Mouse (Mus musculus) limb, embryonic 14.5 days (tissue): ENCODE measurements around the gene Rfx2. TPM values are rescaled to one million over a fixed set of nuclear protein-coding genes. Genes with fewer than 3 reads are reported as not detected.

Experiments used
- ATAC-seq: fragments of 200-750 bp; cut with Nextera tagmentation; 2 replicates; pipeline ENCODE4 v1.8.0; 2017; ENCODE audit warnings: low read depth, moderate number of reproducible peaks, moderate TSS enrichment; ENCODE audit not compliant: low FRiP score
- DNase-seq: peaks from one replicate; pipeline ENCODE4 v3.0.0-alpha.2; 2015; ENCODE audit warnings: low spot score
- H3K27ac ChIP-seq: fragments of 300-500 bp; sonication (generic); replicated peaks from 2 replicates; pipeline ENCODE4 v1.5.1; 2014; ENCODE audit warnings: low read depth, mild to moderate bottlenecking, low read length, moderate library complexity, mixed read lengths
- H3K27me3 ChIP-seq: fragments of 300-500 bp; sonication (generic); 2 replicates; pipeline ENCODE4 v1.6.1; 2014; ENCODE audit warnings: low read length, mixed read lengths; ENCODE audit not compliant: control insufficient read depth, insufficient read depth
- H3K36me3 ChIP-seq: fragments of 300-500 bp; sonication (generic); 2 replicates; pipeline ENCODE4 v1.6.1; 2014; ENCODE audit warnings: mild to moderate bottlenecking, low read length, moderate library complexity, mixed read lengths; ENCODE audit not compliant: control insufficient read depth, insufficient read depth
- H3K4me1 ChIP-seq: fragments of 300-500 bp; sonication (generic); 2 replicates; pipeline ENCODE4 v1.6.1; 2014; ENCODE audit warnings: antibody characterized with exemption, low read length, mixed read lengths; ENCODE audit not compliant: control insufficient read depth, insufficient read depth
- H3K4me2 ChIP-seq: fragments of 300-500 bp; sonication (generic); replicated peaks from 2 replicates; pipeline ENCODE4 v1.6.1; 2014; ENCODE audit warnings: low read depth, mild to moderate bottlenecking, low read length, moderate library complexity; ENCODE audit not compliant: severe bottlenecking
- H3K4me3 ChIP-seq: fragments of 300-500 bp; sonication (generic); replicated peaks from 2 replicates; pipeline ENCODE4 v1.5.1; 2014; ENCODE audit warnings: low read length
- H3K9ac ChIP-seq: fragments of 300-500 bp; sonication (generic); 2 replicates; pipeline ENCODE4 v1.6.1; 2014; ENCODE audit warnings: mild to moderate bottlenecking, low read depth, low read length, moderate library complexity; ENCODE audit not compliant: severe bottlenecking
- H3K9me3 ChIP-seq: fragments of 300-500 bp; sonication (generic); 2 replicates; pipeline ENCODE4 v1.6.1; 2016; ENCODE audit warnings: low read length; ENCODE audit not compliant: control insufficient read depth
- POLR2A ChIP-seq: fragments of 200-500 bp; IDR thresholded peaks from 2 replicates; pipeline ENCODE4 v1.8.0; 2012; ENCODE audit warnings: inconsistent platforms, mild to moderate bottlenecking, moderate library complexity, borderline replicate concordance; ENCODE audit not compliant: insufficient read depth, insufficient read length; ENCODE audit errors: extremely low read depth
- WGBS: fragments of 180-500 bp; shearing (Covaris S2); extraction: QIAGEN DNeasy Blood & Tissue Kit; methylation state at CpG from one replicate; pipeline ENCODE4 v1.1.7; 2014; 5-methylcytosine and 5-hydroxymethylcytosine counted together
- polyA plus RNA-seq, 2 experiments: library from polyadenylated mRNA; depleted of rRNA in 1 of 2; stranded (reverse) in 1 of 2; unstranded in 1 of 2; fragments of >200 nt; fragmentation: Nextera tagmentation in 1 of 2; extraction: Ambion mirVana in 1 of 2; gene quantifications; 2 replicates each; pipeline versions ENCODE4 v1.2.1 to v1.2.3; 2012 to 2014

The Rfx2 gene
- polyA plus RNA-seq (2012; rRNA removed): 8.2 and 12.1 TPM in 2 replicates
- polyA plus RNA-seq (2014; fragmentation: Nextera tagmentation; extraction: Ambion mirVana): 4.2 and 4.5 TPM in 2 replicates

DNA sequence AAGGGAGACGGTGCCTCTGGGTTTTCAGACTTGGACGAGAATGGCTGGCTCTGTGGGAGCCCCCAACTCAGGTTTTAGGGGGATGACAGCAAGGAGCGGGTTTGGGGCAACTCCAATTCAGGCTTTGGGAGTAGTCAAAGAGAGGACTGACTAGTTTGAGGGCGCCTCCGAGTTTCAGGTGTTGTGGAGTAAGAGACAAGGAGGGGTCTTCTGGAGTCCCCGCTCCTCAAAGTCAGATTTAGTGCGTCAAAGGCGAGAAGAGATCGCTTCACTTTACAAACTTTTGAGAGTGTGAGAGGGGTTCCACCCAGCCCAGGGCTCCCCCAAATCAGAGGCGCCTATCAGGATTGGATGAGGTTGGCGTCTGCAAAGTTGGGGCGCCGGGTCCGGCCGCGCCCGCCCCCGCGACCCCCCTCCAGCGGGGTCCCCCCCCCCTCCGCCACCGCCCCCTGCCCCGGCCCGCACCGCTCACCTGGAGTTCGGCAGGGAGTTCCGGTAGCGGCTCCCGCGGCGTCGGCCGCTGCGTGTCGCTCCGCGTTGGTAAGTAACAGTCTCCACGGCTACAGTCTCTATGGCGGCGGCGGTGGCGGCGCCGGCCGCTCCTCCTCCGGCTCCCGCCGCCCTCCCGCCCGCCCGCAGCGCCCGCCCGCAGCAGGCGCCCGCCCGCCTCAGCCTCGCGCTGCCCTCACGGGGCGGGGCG, at the start of gene Rfx2:
Gene Rfx2, minus strand, starts transcription at position 603 of the 700 bp plus-strand sequence.
- ATAC-seq (peak; percentile 79; the same call in 1 of the 2 replicates), DNase-seq (peak; percentile 16)
- Histone ChIP-seq H3K9me3 (no peaks in the 10 kb centered on the region), H3K36me3 (no peaks in the 10 kb centered on the region), H3K9ac (peak within 1 kb of the TSS; percentile 52), H3K4me1 (peaks cover 5% of the 10 kb centered on the region; the same call in 1 of the 2 replicates), H3K4me2 (peak within 1 kb of the TSS; percentile 91), H3K27ac (no peak within 1 kb of the TSS), H3K27me3 (peaks cover 13% of the 10 kb centered on the region; the same call in 1 of the 2 replicates), H3K4me3 (peak within 1 kb of the TSS; percentile 61)
- no peak for TF ChIP-seq POLR2A
- 1% methylated on average over 16 of the region's 62 CpGs for WGBS

DNA sequence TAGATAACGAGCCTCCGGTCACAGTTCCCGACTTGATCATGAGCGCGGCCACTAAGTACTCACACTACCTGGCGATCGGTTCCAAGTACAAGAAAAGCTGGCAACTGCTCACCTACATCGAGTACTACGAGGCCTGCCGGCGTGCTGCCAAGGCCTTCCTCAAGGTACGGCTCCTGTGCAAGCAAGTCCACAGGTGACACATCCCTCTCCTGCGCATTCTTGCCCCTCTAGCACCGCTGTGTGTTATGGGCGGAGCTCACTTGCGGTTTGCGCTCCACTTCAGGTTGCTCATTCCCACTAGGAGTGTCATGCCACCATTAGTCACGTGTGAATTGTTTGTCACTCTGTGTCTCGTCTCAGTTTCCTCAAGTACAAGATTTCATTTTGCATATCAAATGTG, 46.6 kb upstream of the Rfx2 start:
- Histone ChIP-seq H3K4me3 (no peak overlapping the region), H3K27ac (no peak overlapping the region), H3K36me3 (no peaks in the 10 kb centered on the region), H3K4me1 (no peaks in the 10 kb centered on the region), H3K4me2 (no peak overlapping the region), H3K27me3 (no peaks in the 10 kb centered on the region), H3K9ac (no peak overlapping the region), H3K9me3 (no peaks in the 10 kb centered on the region)
- WGBS: 85% methylated on average over 19 of the region's 19 CpGs
- no peak for DNase-seq
- no peak for ATAC-seq
- TF ChIP-seq POLR2A: no peak

GRCm38 (mm10) chr17:56876981-56877380, 46.2 kb upstream of the Rfx2 start:
- ATAC-seq (no peak), DNase-seq (no peak)
- Histone ChIP-seq H3K4me1 (no peaks in the 10 kb centered on the region), H3K4me2 (no peak overlapping the region), H3K4me3 (no peak overlapping the region), H3K27ac (no peak overlapping the region), H3K9me3 (no peaks in the 10 kb centered on the region), H3K36me3 (no peaks in the 10 kb centered on the region), H3K9ac (no peak overlapping the region), H3K27me3 (no peaks in the 10 kb centered on the region)
- TF ChIP-seq POLR2A: no peak
- 58% methylated on average over 8 of the region's 8 CpGs for WGBS

- DNase-seq (no peak), ATAC-seq (no peak)
- no peak overlapping the region for H3K4me3 ChIP-seq
- 81% methylated on average over 3 of the region's 3 CpGs for WGBS
- H3K36me3 ChIP-seq: no peaks in the 10 kb centered on the region
- no peak overlapping the region for H3K9ac ChIP-seq
- TF ChIP-seq POLR2A: no peak
- H3K4me1 ChIP-seq: no peaks in the 10 kb centered on the region
- no peak overlapping the region for H3K27ac ChIP-seq
- no peak overlapping the region for H3K4me2 ChIP-seq
- H3K27me3 ChIP-seq: no peaks in the 10 kb centered on the region
- H3K9me3 ChIP-seq: no peaks in the 10 kb centered on the region
Measured at GRCm38 (mm10) chr17:56876465-56876864, 45.7 kb upstream of the Rfx2 start.

DNA sequence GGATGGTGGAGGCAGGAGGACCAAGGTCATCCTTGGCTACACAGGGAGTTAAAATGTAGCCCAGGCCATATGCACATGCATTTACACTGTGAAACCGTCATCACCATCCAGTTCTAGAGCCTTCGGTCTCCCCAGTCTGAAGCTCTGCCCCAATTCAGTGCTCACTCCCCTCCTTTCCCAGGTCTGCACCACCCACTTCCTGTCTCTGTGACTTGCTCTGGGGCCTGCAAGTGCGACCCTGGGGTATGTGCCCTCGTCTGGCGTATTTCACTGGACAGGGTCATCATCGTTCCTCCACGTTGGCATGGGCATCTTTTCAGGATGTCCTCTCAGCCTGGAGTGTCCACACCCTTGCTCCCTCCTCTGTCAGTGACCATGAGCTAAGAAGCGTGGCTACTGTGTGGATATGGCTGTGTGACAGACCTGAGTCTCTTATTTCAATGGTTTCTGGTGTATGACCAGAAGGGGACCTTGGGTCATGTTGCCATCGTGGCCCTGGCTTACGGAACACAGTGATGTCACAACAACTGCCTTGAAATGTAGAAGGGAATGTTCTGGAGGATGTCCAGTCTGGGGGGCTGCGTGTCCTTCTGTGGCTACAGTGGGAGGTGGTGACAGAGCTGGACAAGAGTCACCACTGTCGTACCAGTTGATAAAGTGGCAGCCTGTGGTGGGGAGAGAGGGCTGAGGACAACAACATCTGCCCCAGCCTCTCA, 44.3 kb upstream of the Rfx2 start, which contains the start of gene 1700061G19Rik:
Gene 1700061G19Rik, plus strand, starts transcription at position 542 of the 716 bp plus-strand sequence.
- no peaks in the 10 kb centered on the region for H3K4me1 ChIP-seq
- no peak within 1 kb of the TSS for H3K4me3 ChIP-seq
- WGBS: 80% methylated on average over 12 of the region's 12 CpGs
- H3K4me2 ChIP-seq: no peak within 1 kb of the TSS
- no peak for DNase-seq
- no peak for TF ChIP-seq POLR2A
- no peak for ATAC-seq
- H3K27ac ChIP-seq: no peak within 1 kb of the TSS
- no peak within 1 kb of the TSS for H3K9ac ChIP-seq
- no peaks in the 10 kb centered on the region for H3K36me3 ChIP-seq
- no peaks in the 10 kb centered on the region for H3K9me3 ChIP-seq
- no peaks in the 10 kb centered on the region for H3K27me3 ChIP-seq
